Mouse (Mus musculus) CH12.LX (cell line): ENCODE measurements at regions not wholly inside any gene's neighbourhood (a gene's known extent, or its start where the extent isn't known, plus 50 kb on each side); places are given as distances from the start of the nearest gene placed in this dataset.

Source experiments
- DNase-seq: peaks from one replicate; pipeline ENCODE4 v3.0.0-alpha.2; 2013; ENCODE audit errors: extremely low read depth
- H3K27ac ChIP-seq: 2 replicates; pipeline ENCODE4 v1.5.1; 2012; ENCODE audit warnings: low read depth, mild to moderate bottlenecking, control low read depth, moderate library complexity; ENCODE audit not compliant: insufficient read depth
- H3K27me3 ChIP-seq: replicated peaks from 2 replicates; pipeline ENCODE3; 2012; ENCODE audit warnings: inconsistent platforms
- H3K36me3 ChIP-seq, 2 experiments: replicated peaks in 1 of 2; 2 replicates each; pipeline versions ENCODE3 to v1.6.1; 2012; ENCODE audit warnings: inconsistent platforms in 1 of 2, low read length in 1 of 2, mild to moderate bottlenecking in 1 of 2, mixed read lengths in 1 of 2, moderate library complexity in 1 of 2; ENCODE audit not compliant: control insufficient read depth in 1 of 2, insufficient read depth in 1 of 2
- H3K4me1 ChIP-seq, 2 experiments: 2 replicates each; pipeline ENCODE4 v1.6.1; 2012; ENCODE audit warnings: inconsistent platforms in 1 of 2, moderate library complexity in 1 of 2; ENCODE audit not compliant: insufficient read depth in 2 of 2, control insufficient read depth in 1 of 2
- H3K4me2 ChIP-seq: 2 replicates; pipeline ENCODE4 v1.6.1; 2012; ENCODE audit warnings: low read depth, mild to moderate bottlenecking, control low read depth; ENCODE audit not compliant: poor library complexity, insufficient read depth, severe bottlenecking
- H3K4me3 ChIP-seq, 3 experiments: fragments of 150-350 bp in 1 of 3; sonication (generic) in 1 of 3; replicated peaks in 1 of 3; 2 replicates each; pipeline versions ENCODE3 to v1.5.1; 2011 to 2012; ENCODE audit warnings: low read depth in 2 of 3, low read length in 2 of 3, mild to moderate bottlenecking in 2 of 3, moderate library complexity in 2 of 3, control low read depth in 1 of 3, improper control_type of control experiment in 1 of 3, inconsistent platforms in 1 of 3, mixed read lengths in 1 of 3; ENCODE audit not compliant: poor library complexity in 1 of 3
- H3K79me2 ChIP-seq: replicated peaks from 2 replicates; pipeline ENCODE4 v1.6.1; 2012; ENCODE audit warnings: mild to moderate bottlenecking, moderate library complexity; ENCODE audit not compliant: control insufficient read depth, poor library complexity, insufficient read depth, severe bottlenecking; ENCODE audit errors: extremely low read depth
- H3K9ac ChIP-seq: 2 replicates; pipeline ENCODE4 v1.6.1; 2012; ENCODE audit warnings: low read depth, mild to moderate bottlenecking, control low read depth, moderate library complexity; ENCODE audit not compliant: insufficient read depth
- H3K9me3 ChIP-seq: replicated peaks from 2 replicates; pipeline ENCODE3; 2012; ENCODE audit warnings: low read length, inconsistent platforms, mixed read lengths
- CHD2 ChIP-seq: IDR thresholded peaks from 2 replicates; pipeline ENCODE4 v1.6.1; 2011; ENCODE audit warnings: low read length, improper control_type of control experiment
- CTCF ChIP-seq, 2 experiments: IDR thresholded peaks in 1 of 2; conservative IDR thresholded peaks in 1 of 2; 2 replicates each; pipeline ENCODE4 v1.5.1; 2011 to 2012; ENCODE audit warnings: low read depth in 2 of 2, low read length in 2 of 2, improper control_type of control experiment in 1 of 2, inconsistent platforms in 1 of 2, mild to moderate bottlenecking in 1 of 2, moderate library complexity in 1 of 2
- E2F4 ChIP-seq: IDR thresholded peaks from 2 replicates; pipeline ENCODE4 v1.6.1; 2011; ENCODE audit warnings: low read depth, low read length, improper control_type of control experiment; ENCODE audit not compliant: insufficient replicate concordance
- ELF1 ChIP-seq: IDR thresholded peaks from 2 replicates; pipeline ENCODE4 v1.6.1; 2014; ENCODE audit warnings: low read depth, mild to moderate bottlenecking, inconsistent platforms, low read length, improper control_type of control experiment
- EP300 ChIP-seq: IDR thresholded peaks from 2 replicates; pipeline ENCODE4 v1.6.1; 2011; ENCODE audit warnings: low read length, improper control_type of control experiment
- ETS1 ChIP-seq: conservative IDR thresholded peaks from 2 replicates; pipeline ENCODE4 v1.6.1; 2012; ENCODE audit warnings: low read depth, mild to moderate bottlenecking, inconsistent platforms, low read length, improper control_type of control experiment, moderate library complexity
- GABPA ChIP-seq: IDR thresholded peaks from 2 replicates; pipeline ENCODE4 v1.6.1; 2012; ENCODE audit warnings: low read depth, low read length, improper control_type of control experiment, inconsistent platforms; ENCODE audit not compliant: insufficient replicate concordance
- HCFC1 ChIP-seq: IDR thresholded peaks from 2 replicates; pipeline ENCODE4 v1.6.1; 2012; ENCODE audit warnings: low read depth, mild to moderate bottlenecking, inconsistent platforms, low read length, improper control_type of control experiment
- IRF4 ChIP-seq: IDR thresholded peaks from 2 replicates; pipeline ENCODE4 v1.6.1; 2014; ENCODE audit warnings: low read depth, mild to moderate bottlenecking, inconsistent platforms, low read length, improper control_type of control experiment
- JUN ChIP-seq: IDR thresholded peaks from 2 replicates; pipeline ENCODE4 v1.6.1; 2011; ENCODE audit warnings: low read depth, mild to moderate bottlenecking, low read length, improper control_type of control experiment, moderate library complexity; ENCODE audit not compliant: insufficient read depth
- JUND ChIP-seq: conservative IDR thresholded peaks from 2 replicates; pipeline ENCODE4 v1.6.1; 2011; ENCODE audit warnings: low read depth, low read length, improper control_type of control experiment
- KAT2A ChIP-seq: IDR thresholded peaks from 2 replicates; pipeline ENCODE4 v1.6.1; 2012; ENCODE audit warnings: low read length, improper control_type of control experiment, inconsistent platforms; ENCODE audit not compliant: insufficient replicate concordance
- MAFK ChIP-seq: IDR thresholded peaks from 2 replicates; pipeline ENCODE4 v1.6.1; 2011; ENCODE audit warnings: low read length, improper control_type of control experiment; ENCODE audit not compliant: insufficient replicate concordance
- MXI1 ChIP-seq: IDR thresholded peaks from 2 replicates; pipeline ENCODE4 v1.6.1; 2011; ENCODE audit warnings: mild to moderate bottlenecking, low read depth, low read length, improper control_type of control experiment
- NELFE ChIP-seq: IDR thresholded peaks from 2 replicates; pipeline ENCODE4 v1.6.1; 2011; ENCODE audit warnings: low read depth, low read length, improper control_type of control experiment
- NRF1 ChIP-seq: IDR thresholded peaks from 2 replicates; pipeline ENCODE4 v1.6.1; 2014; ENCODE audit warnings: low read depth, mild to moderate bottlenecking, inconsistent platforms, low read length, improper control_type of control experiment, moderate library complexity
- POLR2A ChIP-seq: IDR thresholded peaks from 2 replicates; pipeline ENCODE4 v1.6.1; 2011; ENCODE audit warnings: low read depth, mild to moderate bottlenecking, improper control_type of control experiment, low read length
- POLR2AphosphoS2 ChIP-seq: IDR thresholded peaks from 2 replicates; pipeline ENCODE4 v1.6.1; 2011; ENCODE audit warnings: low read depth, low read length, improper control_type of control experiment
- RAD21 ChIP-seq: IDR thresholded peaks from 2 replicates; pipeline ENCODE4 v1.6.1; 2011; ENCODE audit warnings: low read depth, mild to moderate bottlenecking, low read length, improper control_type of control experiment, moderate library complexity
- SIN3A ChIP-seq: IDR thresholded peaks from 2 replicates; pipeline ENCODE4 v1.6.1; 2012; ENCODE audit warnings: low read length, improper control_type of control experiment, inconsistent platforms
- SMC3 ChIP-seq: IDR thresholded peaks from 2 replicates; pipeline ENCODE4 v1.6.1; 2011; ENCODE audit warnings: low read depth, low read length, improper control_type of control experiment
- TBP ChIP-seq: conservative IDR thresholded peaks from 2 replicates; pipeline ENCODE4 v1.6.1; 2011; ENCODE audit warnings: low read depth, low read length, improper control_type of control experiment
- TCF12 ChIP-seq: IDR thresholded peaks from 2 replicates; pipeline ENCODE4 v1.6.1; 2014; ENCODE audit warnings: low read depth, mild to moderate bottlenecking, inconsistent platforms, low read length, improper control_type of control experiment
- UBTF ChIP-seq: IDR thresholded peaks from 2 replicates; pipeline ENCODE4 v1.6.1; 2012; ENCODE audit warnings: low read depth, mild to moderate bottlenecking, inconsistent platforms, low read length, improper control_type of control experiment, moderate library complexity
- USF1 ChIP-seq: IDR thresholded peaks from 2 replicates; pipeline ENCODE4 v1.6.1; 2014; ENCODE audit warnings: low read depth, mild to moderate bottlenecking, inconsistent platforms, low read length, improper control_type of control experiment
- USF2 ChIP-seq: conservative IDR thresholded peaks from 2 replicates; pipeline ENCODE4 v1.6.1; 2011; ENCODE audit warnings: low read depth, low read length, improper control_type of control experiment
- dilution Hi-C: fragments of 300-500 bp; cut with MboI; formaldehyde crosslinking; loops from 2 replicates; pipeline ENCODE4 v1.14.3; 2020; ENCODE audit warnings: low sequenced_read_pairs; ENCODE audit not compliant: extremely low pct_unique_long_range_greater_than_20kb, extremely low pct_ligation_motif_present
- in situ Hi-C: fragments of 300-500 bp; cut with MboI; formaldehyde crosslinking; loops from 3 replicates; pipeline ENCODE4 v1.14.3; 2019; ENCODE audit warnings: low sequenced_read_pairs, low pct_ligation_motif_present, low pct_unique_long_range_greater_than_20kb, mixed read lengths

DNA sequence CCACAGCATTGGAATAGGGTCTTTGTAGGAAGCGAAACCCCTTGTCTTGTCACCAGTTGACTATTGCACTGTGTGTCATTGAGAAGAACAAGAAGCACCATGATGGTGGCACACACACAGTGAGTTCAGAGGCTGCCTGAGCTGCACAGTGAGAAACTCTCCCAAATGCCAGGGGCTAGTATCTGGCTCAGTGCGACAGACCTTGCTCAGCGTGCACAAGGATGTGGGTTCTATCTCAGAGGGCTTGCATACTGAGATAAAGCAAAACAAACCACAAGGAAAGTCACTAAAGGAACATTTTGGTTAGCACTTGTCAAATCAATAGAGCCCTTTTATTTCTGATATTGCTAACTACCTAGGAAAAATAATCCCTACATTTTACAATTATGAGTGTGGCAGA lies 110.5 kb upstream of the 4933402D24Rik start:
- no peaks in the 10 kb centered on the region for H3K36me3 ChIP-seq
- H3K79me2 ChIP-seq = no peaks in the 10 kb centered on the region
- in situ Hi-C loops = no loop called here
- no peak overlapping the region for H3K4me2 ChIP-seq
- no peak overlapping the region for H3K4me3 ChIP-seq
- no peak overlapping the region for H3K27ac ChIP-seq
- H3K9ac ChIP-seq = no peak overlapping the region
- no peaks in the 10 kb centered on the region for H3K4me1 ChIP-seq
- no peak for TF ChIP-seq USF2
- no peak for TF ChIP-seq SMC3
- no peak for TF ChIP-seq NELFE
- no peak for TF ChIP-seq TCF12
- TF ChIP-seq ELF1 = no peak
- no peak for TF ChIP-seq MXI1
- no peak for TF ChIP-seq IRF4
- no peak for TF ChIP-seq ETS1
- TF ChIP-seq HCFC1 = no peak
- no peak for TF ChIP-seq POLR2A
- no peak for TF ChIP-seq JUN
- TF ChIP-seq E2F4 = no peak
- TF ChIP-seq CHD2 = no peak
- no peak for TF ChIP-seq JUND
- H3K9me3 ChIP-seq = no peaks in the 10 kb centered on the region
- no peak for DNase-seq
- dilution Hi-C loops = no loop called here
- H3K27me3 ChIP-seq = no peaks in the 10 kb centered on the region

- dilution Hi-C loops = no loop called here
- H3K9ac ChIP-seq = no peak overlapping the region
- no peak for DNase-seq
- TF ChIP-seq CTCF (conservative IDR thresholded peaks at IDR 0.05 in 1 of 2, IDR thresholded peaks at IDR 0.05 in 1 of 2; ENCODE audit: low read depth in 2 of 2, low read length in 2 of 2) (no peak), HCFC1 (no peak), POLR2AphosphoS2 (no peak), SIN3A (no peak), EP300 (no peak), UBTF (no peak), MAFK (no peak), KAT2A (no peak), JUND (no peak), MXI1 (no peak), NRF1 (no peak), CHD2 (no peak), USF1 (no peak), GABPA (no peak), USF2 (no peak), TBP (no peak), SMC3 (no peak), RAD21 (no peak)
- TF ChIP-seq, all 38 proteins: peak for 0
- in situ Hi-C loops = no loop called here
- Histone ChIP-seq H3K27me3 (no peaks in the 10 kb centered on the region), H3K27ac (no peak overlapping the region), H3K4me2 (no peak overlapping the region), H3K4me3 (no peak overlapping the region), H3K79me2 (no peaks in the 10 kb centered on the region), H3K4me1 (no peaks in the 10 kb centered on the region), H3K36me3 (no peaks in the 10 kb centered on the region), H3K9me3 (no peaks in the 10 kb centered on the region)
Measured at GRCm38 (mm10) chr1:63876589-63877251, 107.7 kb upstream of the 4933402D24Rik start.
